Mouse (Mus musculus) ES-Bruce4 (cell line): ENCODE results near the gene Scn4a. TPM values are rescaled to one million over a fixed set of nuclear protein-coding genes. Genes with fewer than 3 reads are reported as not detected.

Experiments
- H3K27ac ChIP-seq: 2 replicates; pipeline ENCODE4 v1.5.1; 2012; ENCODE audit warnings: low read length, inconsistent platforms; ENCODE audit not compliant: insufficient read depth
- H3K27me3 ChIP-seq: 2 replicates; pipeline ENCODE4 v1.6.1; 2012; ENCODE audit warnings: mild to moderate bottlenecking, low read length, inconsistent platforms; ENCODE audit not compliant: control insufficient read depth, poor library complexity, insufficient read depth, severe bottlenecking
- H3K36me3 ChIP-seq: 2 replicates; pipeline ENCODE4 v1.6.1; 2012; ENCODE audit warnings: inconsistent platforms, mild to moderate bottlenecking, low read length, moderate library complexity; ENCODE audit not compliant: control insufficient read depth, poor library complexity, insufficient read depth, severe bottlenecking
- H3K4me1 ChIP-seq: one replicate; pipeline ENCODE4 v1.8.1; 2011; ENCODE audit warnings: low read length; ENCODE audit not compliant: control insufficient read depth, insufficient read depth
- H3K4me3 ChIP-seq: 2 replicates; pipeline ENCODE4 v1.5.1; 2011; ENCODE audit warnings: low read depth, mild to moderate bottlenecking, low read length
- H3K9ac ChIP-seq: 2 replicates; pipeline ENCODE4 v1.6.1; 2012; ENCODE audit warnings: low read depth, mild to moderate bottlenecking, inconsistent platforms; ENCODE audit not compliant: poor library complexity, severe bottlenecking
- H3K9me3 ChIP-seq: replicated peaks from 2 replicates; pipeline ENCODE4 v1.6.1; 2012; ENCODE audit warnings: mild to moderate bottlenecking, low read length, inconsistent platforms; ENCODE audit not compliant: control insufficient read depth, poor library complexity, insufficient read depth, severe bottlenecking
- CTCF ChIP-seq: IDR thresholded peaks from one replicate; pipeline ENCODE4 v1.8.1; 2011; ENCODE audit warnings: low read depth, low read length
- EP300 ChIP-seq: IDR thresholded peaks from 2 replicates; pipeline ENCODE4 v1.6.1; 2011; ENCODE audit warnings: low read depth, low read length; ENCODE audit not compliant: insufficient read depth
- POLR2A ChIP-seq: IDR thresholded peaks from one replicate; pipeline ENCODE4 v1.8.1; 2011; ENCODE audit warnings: low read length; ENCODE audit not compliant: insufficient read depth
- polyA plus RNA-seq: library from polyadenylated mRNA; stranded (reverse); fragments of >200 nt; gene quantifications from 2 replicates; pipeline ENCODE4 v1.2.4, GENCODE M21; 2011; ENCODE audit warnings: low read depth; ENCODE audit not compliant: missing spikeins, insufficient read depth, insufficient read length

Gene Scn4a
- polyA plus RNA-seq, 1 experiment = not detected

- no peaks in the 10 kb centered on the region for H3K27me3 ChIP-seq
- H3K27ac ChIP-seq = no peak overlapping the region
- TF ChIP-seq POLR2A (no peak), CTCF (peak; percentile 87)
- H3K9ac ChIP-seq = no peak overlapping the region
- H3K4me3 ChIP-seq = no peak overlapping the region
- peaks cover 4% of the 10 kb centered on the region for H3K4me1 ChIP-seq
- H3K9me3 ChIP-seq = no peaks in the 10 kb centered on the region
- H3K36me3 ChIP-seq = no peaks in the 10 kb centered on the region
These were observed 38.6 kb upstream of the Scn4a start for GRCm38 (mm10) chr11:106391546-106392188.

- no peak overlapping the region for H3K27ac ChIP-seq
- no peak overlapping the region for H3K4me3 ChIP-seq
- H3K36me3 ChIP-seq = no peaks in the 10 kb centered on the region
- no peak overlapping the region for H3K9ac ChIP-seq
- H3K4me1 ChIP-seq = peaks cover 4% of the 10 kb centered on the region
- TF ChIP-seq POLR2A = no peak
- no peak for TF ChIP-seq EP300
- TF ChIP-seq CTCF = no peak
- no peaks in the 10 kb centered on the region for H3K27me3 ChIP-seq
- H3K9me3 ChIP-seq = no peaks in the 10 kb centered on the region
These were observed 37.7 kb upstream of the Scn4a start for GRCm38 (mm10) chr11:106390757-106391156.

GRCm38 (mm10) chr11:106389611-106390010 is 36.5 kb upstream of the Scn4a start:
- TF ChIP-seq EP300 (no peak), CTCF (no peak), POLR2A (no peak)
- Histone ChIP-seq H3K27ac (no peak overlapping the region), H3K9me3 (no peaks in the 10 kb centered on the region), H3K36me3 (no peaks in the 10 kb centered on the region), H3K9ac (no peak overlapping the region), H3K27me3 (no peaks in the 10 kb centered on the region), H3K4me3 (no peak overlapping the region), H3K4me1 (peaks cover 4% of the 10 kb centered on the region)

GRCm38 (mm10) chr11:106387791-106388216 is 34.7 kb upstream of the Scn4a start, which contains the start of gene Icam2:
TSS of gene Icam2 (minus strand) at chr11:106388075.
- no peaks in the 10 kb centered on the region for H3K36me3 ChIP-seq
- no peaks in the 10 kb centered on the region for H3K27me3 ChIP-seq
- no peaks in the 10 kb centered on the region for H3K4me1 ChIP-seq
- H3K27ac ChIP-seq = no peak within 1 kb of the TSS
- no peaks in the 10 kb centered on the region for H3K9me3 ChIP-seq
- no peak within 1 kb of the TSS for H3K9ac ChIP-seq
- no peak within 1 kb of the TSS for H3K4me3 ChIP-seq
- TF ChIP-seq EP300 (no peak), POLR2A (no peak), CTCF (no peak)

GRCm38 (mm10) chr11:106387020-106387419 is 33.9 kb upstream of the Scn4a start:
- Histone ChIP-seq H3K27ac (no peak overlapping the region), H3K9me3 (no peaks in the 10 kb centered on the region), H3K36me3 (no peaks in the 10 kb centered on the region), H3K4me3 (no peak overlapping the region), H3K4me1 (no peaks in the 10 kb centered on the region), H3K27me3 (no peaks in the 10 kb centered on the region), H3K9ac (no peak overlapping the region)
- TF ChIP-seq CTCF (no peak), EP300 (no peak), POLR2A (no peak)

- Histone ChIP-seq H3K27ac (no peak overlapping the region), H3K36me3 (no peaks in the 10 kb centered on the region), H3K27me3 (no peaks in the 10 kb centered on the region), H3K9me3 (no peaks in the 10 kb centered on the region), H3K9ac (no peak overlapping the region), H3K4me3 (no peak overlapping the region), H3K4me1 (no peaks in the 10 kb centered on the region)
- TF ChIP-seq EP300 (no peak), POLR2A (no peak), CTCF (no peak)
These were observed 33.3 kb upstream of the Scn4a start for GRCm38 (mm10) chr11:106386409-106386808.
